Mouse (Mus musculus): ENCODE results near the gene Plekha6. TPM values are rescaled to one million over a fixed set of nuclear protein-coding genes. Genes with fewer than 3 reads are reported as not detected.
A peak's percentile ranks its signal among the peaks of the same experiment; 100 is the strongest.

Gene Plekha6
- total RNA-seq, 1 experiment from 2014 or later: 7.6 TPM

DNA sequence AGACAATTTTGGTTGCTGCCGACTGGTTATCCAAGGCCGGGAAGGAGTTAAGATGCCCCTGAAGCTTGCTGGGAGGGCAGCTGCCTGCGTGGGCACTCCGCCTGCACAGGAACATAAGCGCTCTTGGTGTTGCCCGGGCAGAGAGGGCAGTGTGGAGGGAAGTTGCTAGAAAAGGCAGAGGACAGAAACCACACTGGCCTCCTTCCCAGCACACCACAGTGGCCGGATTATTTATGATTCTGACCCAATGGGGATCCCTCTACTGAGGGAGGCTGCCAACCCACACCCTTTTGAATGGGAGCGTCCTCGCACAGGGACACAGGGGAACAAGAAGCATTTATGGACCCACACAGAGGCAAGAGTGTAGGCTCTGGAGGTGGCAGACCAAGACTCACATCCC lies 7.3 kb downstream of the Plekha6 start:
- ATAC-seq (replicated peaks in 1 of 2; ENCODE audit: insufficient read depth in 1 of 2, low FRiP score in 2 of 2, low TSS enrichment in 1 of 2, low read depth in 1 of 2, poor library complexity in 2 of 2, severe bottlenecking in 2 of 2): peak; percentile 34 to 57; a peak in 3 of 4 replicates

DNA sequence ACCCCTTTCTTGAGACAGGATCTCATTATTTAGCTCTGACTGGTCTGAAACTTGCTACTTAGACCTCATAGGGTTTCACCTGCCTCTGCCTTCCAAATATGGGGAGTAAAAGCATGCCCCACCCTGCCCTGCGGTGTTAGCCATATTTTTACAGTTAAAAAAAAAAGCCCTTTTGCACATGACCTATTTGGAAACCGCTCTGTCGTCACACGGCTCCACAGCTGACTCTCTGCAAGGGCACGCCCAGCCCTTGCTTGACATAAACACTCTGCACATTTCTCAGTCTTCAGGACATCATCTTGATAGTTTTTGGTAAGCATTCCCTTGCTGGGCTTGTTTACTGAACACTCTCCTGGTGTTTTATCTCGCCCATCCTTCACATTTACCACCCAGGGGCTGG lies 11.1 kb downstream of the Plekha6 start:
- no peak for ATAC-seq (replicated peaks in 1 of 2; ENCODE audit: insufficient read depth in 1 of 2, low FRiP score in 2 of 2, low TSS enrichment in 1 of 2, low read depth in 1 of 2, poor library complexity in 2 of 2, severe bottlenecking in 2 of 2)

DNA sequence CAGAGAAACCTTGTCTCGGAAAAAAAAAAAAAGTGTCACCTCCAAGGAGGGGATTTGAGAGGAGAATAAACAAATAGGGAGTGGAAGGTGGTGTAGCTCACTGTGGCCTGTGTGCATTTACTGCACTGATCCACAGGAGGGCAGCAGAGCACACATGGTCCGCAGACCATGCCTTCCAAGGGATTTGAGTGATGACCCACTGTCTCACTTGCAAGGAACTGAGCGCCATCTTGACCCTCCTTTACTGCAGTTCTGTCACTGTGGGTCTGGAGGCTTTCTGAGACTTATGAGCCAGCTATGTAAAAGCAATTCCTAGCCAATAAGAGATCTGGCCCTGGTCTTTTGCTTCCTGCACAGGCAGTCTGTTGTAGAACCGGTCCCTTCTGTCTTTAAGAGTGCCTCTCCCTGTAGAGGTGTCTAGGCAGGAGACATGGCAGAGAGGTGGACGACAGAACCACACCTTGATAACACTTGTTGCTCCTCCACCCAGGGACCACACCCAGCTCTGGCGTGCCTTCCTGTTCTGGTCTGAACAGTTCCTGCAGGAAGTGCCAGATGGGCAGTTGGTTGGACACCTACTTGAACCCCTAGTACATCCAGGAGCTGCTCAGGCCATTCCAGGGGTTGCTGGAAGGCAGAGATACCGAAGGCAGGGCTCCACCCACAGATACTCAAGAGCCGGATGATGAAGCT lies 13.6 kb downstream of the Plekha6 start:
- peak; percentile 50 to 53; a peak in 2 of 4 replicates for ATAC-seq (replicated peaks in 1 of 2; ENCODE audit: insufficient read depth in 1 of 2, low FRiP score in 2 of 2, low TSS enrichment in 1 of 2, low read depth in 1 of 2, poor library complexity in 2 of 2, severe bottlenecking in 2 of 2)

DNA sequence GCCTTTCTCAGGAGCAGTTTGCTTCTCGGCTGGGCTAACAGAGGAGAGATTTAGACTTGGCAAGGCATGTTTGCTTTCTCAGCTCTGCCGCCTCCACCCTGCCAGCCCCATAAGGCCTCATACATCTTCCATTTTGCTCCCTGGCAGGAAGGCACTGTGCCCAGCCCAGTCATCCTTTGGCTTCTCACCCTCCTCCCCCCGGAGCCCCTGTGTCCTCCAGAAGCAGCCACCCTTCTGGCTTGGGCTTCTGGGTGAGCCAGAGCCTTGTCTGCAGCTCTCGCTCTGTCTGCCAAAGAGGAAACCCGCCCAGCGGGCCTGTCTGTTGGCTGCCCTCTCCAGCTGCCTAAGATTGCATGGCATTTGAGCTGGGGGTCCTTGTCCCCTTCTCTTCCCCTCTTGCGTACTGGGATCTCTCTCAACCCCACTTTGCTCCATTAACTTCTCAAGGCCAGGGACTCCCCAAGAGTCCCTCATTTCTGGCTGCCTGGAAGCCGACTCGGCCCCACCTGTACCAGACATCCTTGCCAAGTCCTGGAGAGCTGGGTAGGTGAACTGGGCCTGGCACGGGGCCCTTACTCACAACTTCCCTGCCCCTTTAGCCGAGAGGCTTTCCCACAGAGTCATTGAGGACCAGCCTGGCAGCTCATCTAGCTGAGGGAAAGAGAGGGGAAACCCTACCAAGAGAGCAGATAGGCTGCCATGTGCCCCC lies 14.9 kb downstream of the Plekha6 start:
- no peak for ATAC-seq (replicated peaks in 1 of 2; ENCODE audit: insufficient read depth in 1 of 2, low FRiP score in 2 of 2, low TSS enrichment in 1 of 2, low read depth in 1 of 2, poor library complexity in 2 of 2, severe bottlenecking in 2 of 2)

DNA sequence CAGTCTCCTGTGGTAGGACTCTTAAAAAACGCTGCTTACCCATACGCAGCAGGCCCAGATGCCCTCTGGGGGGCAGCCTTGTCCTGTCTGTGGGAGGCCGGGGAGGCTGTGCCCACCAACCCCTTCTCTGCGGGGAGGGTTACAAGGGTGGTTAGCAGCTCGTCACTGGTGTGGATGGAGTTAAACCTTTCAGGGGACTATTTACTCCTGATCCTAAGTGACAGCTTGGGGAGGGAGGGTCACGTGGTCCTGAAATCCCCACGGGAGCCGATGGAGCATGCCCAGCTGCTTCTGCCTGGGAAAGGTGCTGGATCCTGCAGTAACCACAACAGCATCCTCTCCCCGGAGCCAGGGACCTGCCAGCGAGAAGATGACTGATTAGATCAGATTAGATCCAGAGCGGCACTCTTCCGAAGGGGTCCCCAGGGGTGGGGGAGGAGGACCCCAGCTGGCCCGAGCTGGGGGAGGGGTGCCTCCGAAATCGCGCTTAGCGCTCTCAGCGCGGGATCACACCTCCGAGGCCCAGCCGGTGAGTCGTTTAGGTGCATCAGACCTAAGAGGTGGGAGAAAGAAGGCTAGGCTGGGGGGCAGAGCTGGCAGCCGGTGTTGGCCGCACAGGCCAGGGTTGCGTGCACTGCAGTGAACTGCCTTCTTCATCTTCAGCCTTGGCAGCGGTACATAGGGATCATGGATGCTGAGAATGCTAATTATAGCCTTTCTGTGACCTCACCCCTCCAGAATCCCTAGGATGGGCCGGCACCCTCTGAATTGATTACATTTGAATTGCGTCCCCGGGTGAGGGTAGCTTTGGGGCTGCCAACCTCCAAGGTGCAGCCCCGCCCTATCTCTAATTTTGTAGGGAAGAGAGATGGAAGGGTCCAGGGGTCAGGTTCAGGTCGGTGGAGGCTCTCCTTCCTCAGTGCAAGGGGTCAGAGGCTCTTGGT lies 17.3 kb downstream of the Plekha6 start:
- peak; percentile 66 to 67 for ATAC-seq (replicated peaks in 1 of 2; ENCODE audit: insufficient read depth in 1 of 2, low FRiP score in 2 of 2, low TSS enrichment in 1 of 2, low read depth in 1 of 2, poor library complexity in 2 of 2, severe bottlenecking in 2 of 2)

DNA sequence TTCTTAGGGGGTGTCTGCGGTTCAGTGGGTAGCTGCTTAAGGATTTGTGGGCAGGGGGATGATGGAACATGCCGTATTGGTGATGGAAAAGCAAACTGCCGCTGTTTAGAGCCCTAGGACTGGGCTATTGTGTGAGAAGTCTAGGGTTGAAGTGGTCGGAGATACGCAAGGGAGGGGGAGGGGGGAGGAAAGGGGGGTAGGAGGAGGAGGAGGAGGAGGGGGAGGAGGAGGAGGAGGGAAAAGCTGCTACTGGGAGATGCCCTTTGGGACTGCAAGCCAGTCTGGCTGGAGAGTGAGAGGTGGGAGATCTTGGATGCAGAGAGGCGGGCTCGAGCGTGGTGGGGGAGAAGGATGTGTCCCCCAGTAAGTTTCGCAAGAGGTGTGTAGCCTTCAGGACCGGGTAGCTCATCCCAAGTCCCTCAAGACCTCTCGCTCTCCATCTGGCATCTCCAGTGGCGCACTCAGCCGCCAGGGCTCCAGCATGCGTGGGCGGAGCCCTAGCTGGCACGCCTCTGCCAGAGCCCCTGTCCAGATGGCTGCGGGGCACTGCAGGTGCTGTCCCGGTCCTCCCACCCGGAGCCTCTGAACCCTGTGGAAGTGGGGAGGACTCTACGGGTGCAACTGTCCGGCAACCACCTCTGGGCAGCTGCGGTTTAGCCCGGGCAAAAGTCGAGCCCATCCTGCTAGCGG lies 18.2 kb downstream of the Plekha6 start:
- peak in 1 of 2 experiments; percentile 23; a peak in 1 of 4 replicates for ATAC-seq (replicated peaks in 1 of 2; ENCODE audit: insufficient read depth in 1 of 2, low FRiP score in 2 of 2, low TSS enrichment in 1 of 2, low read depth in 1 of 2, poor library complexity in 2 of 2, severe bottlenecking in 2 of 2)

DNA sequence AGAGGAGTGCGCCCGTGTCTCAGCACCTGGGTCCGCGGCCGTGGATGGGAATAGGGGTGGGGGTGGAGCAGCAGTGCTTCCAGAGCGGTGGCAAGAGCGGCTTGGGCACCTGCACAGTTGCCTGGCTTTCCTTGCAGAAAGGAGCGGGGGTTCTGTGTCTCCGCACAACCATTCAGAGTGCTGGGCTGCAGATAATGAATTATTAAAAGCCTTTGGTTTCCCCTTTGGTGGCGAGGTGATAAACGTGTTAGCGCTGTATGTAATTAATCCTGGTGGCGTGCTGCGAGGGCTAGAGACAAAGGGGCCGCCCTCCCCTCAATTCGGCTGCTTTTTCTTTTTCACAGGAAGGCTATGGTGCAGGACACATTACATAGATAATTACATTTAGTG lies 18.7 kb downstream of the Plekha6 start:
- no peak for ATAC-seq (replicated peaks in 1 of 2; ENCODE audit: insufficient read depth in 1 of 2, low FRiP score in 2 of 2, low TSS enrichment in 1 of 2, low read depth in 1 of 2, poor library complexity in 2 of 2, severe bottlenecking in 2 of 2)

DNA sequence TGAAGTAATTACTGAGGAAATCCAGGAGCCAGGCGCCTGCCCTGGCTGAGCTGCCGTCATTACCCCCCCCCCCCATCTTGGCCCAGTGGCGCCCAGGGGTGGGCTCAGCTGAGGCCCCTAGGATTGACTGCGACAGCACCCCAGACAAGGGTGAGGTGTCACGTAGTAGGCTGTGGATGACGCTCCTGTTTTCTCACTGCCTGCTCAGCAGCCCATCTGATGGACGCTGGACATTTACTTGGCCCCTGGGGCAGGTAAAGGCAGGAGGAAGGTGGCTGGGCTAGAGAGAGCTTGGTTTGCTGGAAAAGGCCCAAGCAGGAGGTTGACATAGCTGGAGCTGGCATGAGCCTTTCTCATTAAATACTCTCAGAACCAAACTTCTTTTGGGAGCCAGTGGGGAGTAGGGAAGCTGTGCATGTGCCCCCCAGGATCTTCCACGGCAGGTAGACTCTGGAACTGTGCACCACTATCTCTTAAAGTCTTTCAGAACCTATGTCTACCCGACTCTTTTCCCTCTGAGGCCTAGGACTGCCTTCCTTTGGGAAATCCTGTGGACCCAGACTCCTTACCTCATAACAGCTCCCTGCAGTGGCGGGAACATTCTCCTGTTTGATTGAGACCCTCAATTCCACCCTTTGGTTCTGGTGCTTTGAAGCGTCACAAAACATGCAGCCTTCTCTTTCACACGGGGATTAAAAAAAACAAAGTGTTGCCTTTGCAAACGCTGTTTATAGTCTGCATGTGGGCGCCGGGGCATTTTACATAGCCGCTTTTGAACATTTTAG lies 19.3 kb downstream of the Plekha6 start:
- no peak for ATAC-seq (replicated peaks in 1 of 2; ENCODE audit: insufficient read depth in 1 of 2, low FRiP score in 2 of 2, low TSS enrichment in 1 of 2, low read depth in 1 of 2, poor library complexity in 2 of 2, severe bottlenecking in 2 of 2)

DNA sequence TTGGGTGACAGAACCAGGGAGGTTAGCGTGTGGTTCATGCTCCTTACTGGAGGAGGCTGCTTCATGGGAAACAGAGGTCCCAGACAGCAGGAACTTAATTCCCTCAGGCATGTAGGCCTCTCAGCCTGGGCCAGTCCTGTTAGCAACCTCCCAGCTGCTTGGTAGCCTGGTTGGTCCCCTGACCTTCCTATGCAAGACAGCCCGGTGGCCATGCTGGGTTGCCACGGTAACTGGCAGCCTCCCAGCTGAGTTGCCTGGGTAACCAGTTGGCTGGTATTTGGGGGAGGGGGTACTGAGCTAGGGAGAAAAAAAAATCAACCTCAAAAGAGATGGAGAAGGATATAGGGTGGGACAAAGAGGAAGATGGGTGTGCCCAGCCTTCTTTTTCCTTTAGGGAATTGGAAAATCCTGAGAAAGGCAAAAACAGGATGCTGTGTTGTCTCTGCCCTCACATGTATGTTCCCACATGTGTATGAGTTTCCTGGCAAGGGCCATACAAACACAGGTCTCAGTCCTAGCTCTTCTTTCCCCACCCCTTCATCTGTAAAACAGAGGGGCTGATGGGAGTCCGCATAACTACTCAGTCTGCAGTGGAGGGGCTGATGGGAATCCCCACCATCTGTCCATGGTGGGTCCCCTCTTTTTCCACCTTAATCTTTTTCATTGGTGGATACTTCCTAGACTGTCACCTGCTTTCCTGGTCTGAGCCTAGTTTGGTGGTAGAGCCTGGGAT lies 24.1 kb downstream of the Plekha6 start:
- ATAC-seq (replicated peaks in 1 of 2; ENCODE audit: insufficient read depth in 1 of 2, low FRiP score in 2 of 2, low TSS enrichment in 1 of 2, low read depth in 1 of 2, poor library complexity in 2 of 2, severe bottlenecking in 2 of 2): no peak

DNA sequence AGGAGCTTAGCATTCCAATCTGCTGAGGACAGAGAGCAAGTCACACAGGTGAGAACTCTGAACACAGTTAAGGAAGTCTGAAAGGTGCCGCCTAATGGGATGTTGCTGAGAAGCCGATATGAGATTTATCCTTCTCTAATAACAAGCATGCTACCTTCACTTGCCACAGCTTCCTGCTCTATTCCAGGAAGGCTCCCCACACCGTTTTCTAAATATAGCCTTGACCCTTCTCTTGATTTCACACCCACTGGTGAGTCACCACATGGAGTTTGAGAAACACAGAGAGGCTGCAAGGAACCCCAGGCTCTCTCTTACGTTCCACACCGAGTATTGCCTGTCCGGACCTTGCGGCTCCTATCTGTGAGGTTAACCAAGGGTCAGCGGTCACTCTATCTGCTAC lies 24.7 kb downstream of the Plekha6 start:
- ATAC-seq (replicated peaks in 1 of 2; ENCODE audit: insufficient read depth in 1 of 2, low FRiP score in 2 of 2, low TSS enrichment in 1 of 2, low read depth in 1 of 2, poor library complexity in 2 of 2, severe bottlenecking in 2 of 2): no peak

DNA sequence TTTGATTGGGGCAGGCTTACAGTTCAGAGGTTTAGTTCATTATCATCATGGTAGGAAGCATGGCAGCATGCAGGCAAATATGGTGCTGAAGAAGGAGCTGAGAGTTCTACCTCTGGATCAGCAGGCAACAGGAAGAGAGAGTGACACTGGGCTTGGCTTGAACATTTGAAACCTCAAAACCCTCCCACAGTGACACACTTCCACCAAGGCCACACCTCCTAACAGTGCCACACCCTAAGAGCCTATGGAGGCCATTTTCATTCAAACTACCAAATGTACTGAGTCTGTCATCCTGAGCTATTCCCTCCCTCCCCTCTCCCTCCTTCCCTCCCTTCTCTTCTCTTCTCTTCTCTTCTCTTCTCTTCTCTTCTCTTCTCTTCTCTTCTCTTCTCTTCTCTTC lies 25.5 kb downstream of the Plekha6 start:
- ATAC-seq (replicated peaks in 1 of 2; ENCODE audit: insufficient read depth in 1 of 2, low FRiP score in 2 of 2, low TSS enrichment in 1 of 2, low read depth in 1 of 2, poor library complexity in 2 of 2, severe bottlenecking in 2 of 2): no peak

DNA sequence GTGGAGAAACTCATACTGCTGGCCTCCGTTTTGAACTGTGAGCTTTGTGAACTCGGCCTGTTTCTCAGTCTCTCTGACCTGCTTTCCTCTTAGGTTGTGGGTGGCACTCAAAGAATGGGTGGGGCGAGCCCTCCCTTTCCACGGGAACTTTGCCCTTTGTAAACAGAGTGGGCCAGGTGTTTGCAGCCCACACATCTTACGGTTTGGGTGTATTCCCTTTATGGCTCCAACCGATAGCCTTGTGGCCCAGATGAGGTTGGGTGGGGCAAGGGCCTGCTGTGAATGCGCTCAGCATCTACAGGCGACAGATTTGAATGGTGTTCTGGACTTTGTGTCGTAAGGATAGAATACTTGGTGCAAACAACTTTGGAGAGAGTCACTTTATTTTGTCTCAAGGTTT lies 26.5 kb downstream of the Plekha6 start:
- ATAC-seq (replicated peaks in 1 of 2; ENCODE audit: insufficient read depth in 1 of 2, low FRiP score in 2 of 2, low TSS enrichment in 1 of 2, low read depth in 1 of 2, poor library complexity in 2 of 2, severe bottlenecking in 2 of 2): no peak

DNA sequence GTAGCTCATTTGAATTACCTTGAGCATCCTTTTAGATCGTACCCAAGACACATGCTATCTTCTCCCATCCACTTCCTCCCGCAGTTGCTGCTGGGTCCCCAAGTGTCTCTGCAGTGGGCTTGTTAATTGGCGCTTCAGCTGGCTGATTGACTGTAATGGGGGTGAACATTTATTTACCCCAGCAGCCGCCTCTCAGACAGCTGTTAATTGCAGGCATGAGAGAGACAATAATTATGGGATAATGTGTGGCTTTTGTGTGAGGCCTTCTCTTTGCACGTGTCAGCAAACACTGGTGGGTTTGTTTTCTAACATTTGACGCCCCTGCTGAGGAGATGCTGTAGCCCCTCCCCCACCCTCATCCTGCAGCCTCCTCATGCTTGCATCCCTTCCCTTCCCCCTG lies 32.2 kb downstream of the Plekha6 start:
- no peak for ATAC-seq (replicated peaks in 1 of 2; ENCODE audit: insufficient read depth in 1 of 2, low FRiP score in 2 of 2, low TSS enrichment in 1 of 2, low read depth in 1 of 2, poor library complexity in 2 of 2, severe bottlenecking in 2 of 2)

DNA sequence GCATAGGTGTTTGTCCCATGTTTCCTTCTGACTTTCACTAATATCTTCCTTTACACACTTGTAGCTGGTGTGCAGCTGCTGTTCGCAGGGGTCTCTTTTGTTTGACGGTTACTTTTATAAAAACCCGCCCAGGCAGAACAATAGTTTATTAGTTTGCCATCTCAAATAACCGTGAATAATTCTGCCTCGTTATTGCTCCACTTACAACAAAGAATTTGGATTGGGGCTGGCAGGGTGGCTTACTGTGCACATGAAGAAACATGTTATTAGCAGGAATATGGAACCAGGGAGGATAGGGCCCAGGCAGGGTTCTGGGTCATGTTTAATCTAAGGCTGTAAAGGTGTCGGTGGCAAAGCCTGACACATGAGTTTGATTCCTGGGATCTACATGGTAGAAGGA lies 33.3 kb downstream of the Plekha6 start:
- ATAC-seq (replicated peaks in 1 of 2; ENCODE audit: insufficient read depth in 1 of 2, low FRiP score in 2 of 2, low TSS enrichment in 1 of 2, low read depth in 1 of 2, poor library complexity in 2 of 2, severe bottlenecking in 2 of 2): no peak

DNA sequence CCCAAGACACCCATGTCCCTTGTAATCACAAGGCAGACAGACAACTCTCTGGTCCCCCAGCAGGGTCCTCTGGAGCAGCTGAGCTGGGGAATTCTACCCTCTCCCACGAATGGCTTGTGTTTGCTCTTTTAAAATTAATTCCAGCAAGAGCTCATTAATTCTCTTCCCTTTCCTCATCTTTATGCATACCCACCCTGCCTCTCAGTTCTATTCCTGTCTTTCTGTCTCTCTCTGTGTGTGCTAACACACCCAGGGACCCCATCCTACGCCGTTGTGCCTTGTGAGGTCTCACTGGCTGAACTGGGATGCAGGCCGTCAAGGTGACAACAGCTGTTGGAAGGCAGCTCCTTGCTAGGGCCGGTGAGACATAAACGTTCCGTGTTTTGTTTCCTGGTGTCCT lies 35.7 kb downstream of the Plekha6 start:
- ATAC-seq (replicated peaks in 1 of 2; ENCODE audit: insufficient read depth in 1 of 2, low FRiP score in 2 of 2, low TSS enrichment in 1 of 2, low read depth in 1 of 2, poor library complexity in 2 of 2, severe bottlenecking in 2 of 2): no peak

DNA sequence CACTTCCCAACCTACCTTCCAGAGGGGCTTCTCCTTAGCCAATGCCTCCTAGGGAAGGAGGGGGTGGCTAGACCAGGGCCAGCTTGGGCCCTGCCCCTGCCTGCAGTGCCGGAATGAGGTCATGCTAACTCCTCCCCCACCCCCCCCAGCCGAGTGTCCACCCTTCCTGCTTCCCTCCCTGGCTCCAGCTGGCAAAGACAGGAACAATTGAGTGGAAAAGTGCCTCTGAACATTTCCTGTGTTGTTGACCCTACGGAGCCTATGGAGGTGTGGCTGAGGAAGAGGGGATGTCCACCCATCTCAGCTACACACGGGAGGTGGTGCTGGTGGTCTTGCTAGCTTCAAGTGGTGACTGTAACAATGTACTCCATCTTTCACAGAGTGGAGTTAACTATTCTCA lies 37.5 kb downstream of the Plekha6 start:
- no peak for ATAC-seq (replicated peaks in 1 of 2; ENCODE audit: insufficient read depth in 1 of 2, low FRiP score in 2 of 2, low TSS enrichment in 1 of 2, low read depth in 1 of 2, poor library complexity in 2 of 2, severe bottlenecking in 2 of 2)
